9 mouse cellular contexts compared by ENCODE assay signal in genomic region chr9:106308555-106308954, GRCm38 (mm10). TPM values are rescaled to one million over a fixed set of nuclear protein-coding genes. Genes with fewer than 3 reads are reported as not detected.
DNase-seq lines count a peak whose midpoint lies in the region; ATAC-seq lines count a peak whose summit lies in the region.
"Had no signal": no experiment of that assay in that cellular context is flagged by ENCODE, and none has a peak within 500 bp of the region (broad histone marks: within the 10 kb centered on the region; RNA-seq: fewer than 3 reads in every experiment).

No protein-coding gene starts in this region.

- ATAC-seq in midbrain, embryonic 14.5 days (ENCODE audit: low FRiP score, low TSS enrichment): no peak
- ATAC-seq in limb, embryonic 12.5 days (ENCODE audit: insufficient number of reproducible peaks, insufficient read depth, low FRiP score, low TSS enrichment, low read depth): no peak
- ATAC-seq in neutrophil, adult 5-6 weeks (ENCODE audit: extremely low read depth, insufficient number of reproducible peaks, low FRiP score, poor library complexity, severe bottlenecking): peak; percentile 31; the same call in 1 of the 2 replicates

- H3K27me3 ChIP-seq in midbrain, embryonic 10.5 days (ENCODE audit: low read depth, poor library complexity, severe bottlenecking): no peaks in the 10 kb centered on the region
- no peaks in the 10 kb centered on the region for H3K27me3 ChIP-seq in midbrain, embryonic 14.5 days (ENCODE audit: control insufficient read depth, insufficient read depth, low read length)
- H3K27me3 ChIP-seq in limb, embryonic 12.5 days: no peaks in the 10 kb centered on the region

- no peak overlapping the region for H3K4me3 ChIP-seq in midbrain, embryonic 10.5 days
- no peak overlapping the region for H3K4me3 ChIP-seq in midbrain, embryonic 14.5 days (replicated peaks; ENCODE audit: low read depth, low read length)
- no peak overlapping the region for H3K4me3 ChIP-seq in limb, embryonic 12.5 days (replicated peaks)

- H3K9me3 ChIP-seq in midbrain, embryonic 10.5 days (replicated peaks): no peaks in the 10 kb centered on the region
- no peaks in the 10 kb centered on the region for H3K9me3 ChIP-seq in midbrain, embryonic 14.5 days (ENCODE audit: control insufficient read depth, low read length)
- H3K9me3 ChIP-seq in limb, embryonic 12.5 days: no peaks in the 10 kb centered on the region

- DNase-seq in adrenal gland, postnatal 36 days: peak; percentile 17 to 35
- DNase-seq in adrenal gland, postnatal 14 days: no peak
- DNase-seq in midbrain, embryonic 10.5 days (ENCODE audit: low spot score): no peak
- DNase-seq in midbrain, embryonic 14.5 days: no peak
- DNase-seq in urinary bladder, postnatal 36 days (ENCODE audit: low spot score in 2 of 2): no peak
- no peak for DNase-seq in thymus, postnatal 0 days (ENCODE audit: low spot score)
- DNase-seq: right cerebral cortex, postnatal 4 days had no signal

- H3K9ac ChIP-seq in midbrain, embryonic 14.5 days (replicated peaks; ENCODE audit: low read length): no peak overlapping the region
- no peak overlapping the region for H3K9ac ChIP-seq in limb, embryonic 12.5 days (replicated peaks)

- peaks cover 28% of the 10 kb centered on the region for H3K36me3 ChIP-seq in midbrain, embryonic 10.5 days
- no peaks in the 10 kb centered on the region for H3K36me3 ChIP-seq in midbrain, embryonic 14.5 days (ENCODE audit: control insufficient read depth, insufficient read depth, low read length)
- H3K36me3 ChIP-seq in limb, embryonic 12.5 days: peaks cover 11% of the 10 kb centered on the region; the same call in 1 of the 2 replicates

- peak overlapping the region; percentile 19; the same call in 1 of the 2 replicates for H3K27ac ChIP-seq in midbrain, embryonic 10.5 days (replicated peaks)
- H3K27ac ChIP-seq in midbrain, embryonic 14.5 days (replicated peaks; ENCODE audit: low read depth, low read length): no peak overlapping the region
- H3K27ac ChIP-seq in limb, embryonic 12.5 days: 0 out of 2 replicates have a peak overlapping the region, but pooled peaks have one; percentile 53

- peaks cover 17% of the 10 kb centered on the region for H3K4me1 ChIP-seq in midbrain, embryonic 10.5 days
- H3K4me1 ChIP-seq in midbrain, embryonic 14.5 days (ENCODE audit: control insufficient read depth, insufficient read depth, low read length): no peaks in the 10 kb centered on the region
- no peaks in the 10 kb centered on the region for H3K4me1 ChIP-seq in limb, embryonic 12.5 days (replicated peaks)

- H3K4me2 ChIP-seq in midbrain, embryonic 14.5 days (ENCODE audit: low read length): no peak overlapping the region
- no peak overlapping the region for H3K4me2 ChIP-seq in limb, embryonic 12.5 days

- WGBS in midbrain, embryonic 10.5 days: 83% methylated on average over 2 of the region's 2 CpGs
- 89% methylated on average over 2 of the region's 2 CpGs for WGBS in midbrain, embryonic 14.5 days
- 97% methylated on average over 2 of the region's 2 CpGs for WGBS in limb, embryonic 12.5 days

RNA-seq across cellular contexts. Expression of gene Poc1a, which starts 27.7 kb away (rescaled TPM):
- total RNA-seq in adrenal gland, postnatal 36 days (2021): 1 to 10 TPM; 3.6 to 5.6 TPM
- 7.9 and 8.3 TPM in 2 replicates for total RNA-seq in adrenal gland, postnatal 14 days (2021)
- 38.1 and 46.6 TPM in 2 replicates for polyA plus RNA-seq in midbrain, embryonic 10.5 days (2016; fragmentation: Nextera tagmentation; extraction: Ambion mirVana)
- polyA plus RNA-seq in midbrain, embryonic 14.5 days (2014; fragmentation: Nextera tagmentation; extraction: Ambion mirVana): 7.1 and 8.4 TPM in 2 replicates
- polyA plus RNA-seq in limb, embryonic 12.5 days (2016; fragmentation: Nextera tagmentation; extraction: Ambion mirVana): 30.3 and 31.5 TPM in 2 replicates
- total RNA-seq in neutrophil, adult 5-6 weeks (2017): 0.98 and 1.4 TPM in 2 replicates
- polyA plus RNA-seq in thymus, postnatal 0 days (2015; fragmentation: Nextera tagmentation; extraction: Ambion mirVana): 35.6 and 37.2 TPM in 2 replicates

RNA-seq across cellular contexts. Expression of gene Dusp7, which starts 59.9 kb away (rescaled TPM):
- total RNA-seq in adrenal gland, postnatal 36 days (2021): 10 to 100 TPM; 16.4 to 24.1 TPM
- 21.1 and 26.0 TPM in 2 replicates for total RNA-seq in adrenal gland, postnatal 14 days (2021)
- 11.4 and 14.1 TPM in 2 replicates for polyA plus RNA-seq in midbrain, embryonic 10.5 days (2016; fragmentation: Nextera tagmentation; extraction: Ambion mirVana)
- 16.2 and 19.9 TPM in 2 replicates for polyA plus RNA-seq in midbrain, embryonic 14.5 days (2014; fragmentation: Nextera tagmentation; extraction: Ambion mirVana)
- 53.7 and 58.9 TPM in 2 replicates for polyA plus RNA-seq in limb, embryonic 12.5 days (2016; fragmentation: Nextera tagmentation; extraction: Ambion mirVana)
- total RNA-seq in neutrophil, adult 5-6 weeks (2017): 18.7 and 22.0 TPM in 2 replicates
- polyA plus RNA-seq in thymus, postnatal 0 days (2015; fragmentation: Nextera tagmentation; extraction: Ambion mirVana): 9.1 and 11.3 TPM in 2 replicates

Comparison
In these comparisons a context has a peak if more than half of its experiments do, and no peak if none do; other contexts are left out.
1. DNase-seq: peak in adrenal gland, postnatal 36 days (2 of 2); none in adrenal gland, postnatal 14 days (single experiment), midbrain, embryonic 10.5 days (single experiment), midbrain, embryonic 14.5 days (single experiment), urinary bladder, postnatal 36 days (0 of 2) and thymus, postnatal 0 days (single experiment).